Mouse (Mus musculus) spleen, adult 2 months (tissue): ENCODE results near the gene Nipa1.

ENCODE experiments used
- CTCF ChIP-seq: fragments of 200-500 bp; IDR thresholded peaks from 2 replicates; pipeline ENCODE4 v1.5.1; 2011; ENCODE audit warnings: mild to moderate bottlenecking, inconsistent platforms; ENCODE audit not compliant: insufficient read depth, insufficient read length, insufficient replicate concordance; ENCODE audit errors: extremely low read depth
- POLR2A ChIP-seq: fragments of 200-500 bp; IDR thresholded peaks from 2 replicates; pipeline ENCODE4 v1.6.1; 2011; ENCODE audit warnings: low read depth, low read length, inconsistent platforms

DNA sequence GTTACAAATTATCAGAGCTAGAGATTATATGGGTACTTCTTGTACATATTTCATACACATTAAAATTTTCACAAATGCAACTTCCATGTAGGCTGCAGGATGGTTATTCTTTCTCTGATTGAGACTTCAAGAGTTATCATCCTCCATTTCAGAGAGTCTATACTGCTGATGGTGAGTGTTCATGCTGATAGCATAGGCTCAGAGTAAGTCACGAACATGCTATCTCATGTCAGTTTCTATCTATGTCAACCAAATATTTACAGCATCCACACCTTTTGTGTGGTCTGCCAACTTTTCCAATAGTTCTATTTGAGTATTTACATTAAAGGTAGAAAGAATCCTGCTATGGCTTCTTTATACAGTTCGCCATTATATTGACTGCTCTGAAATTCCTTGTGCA lies 38.2 kb downstream of the Nipa1 start:
- TF ChIP-seq CTCF (no peak), POLR2A (no peak)
